Comparison of ENCODE assay signal across 10 mouse cellular contexts in genomic region chr16:93686945-93687344, GRCm38 (mm10). TPM values are rescaled to one million over a fixed set of nuclear protein-coding genes. Genes with fewer than 3 reads are reported as not detected.
A peak's percentile ranks its signal among the peaks of the same experiment; 100 is the strongest.
DNase-seq lines count a peak whose midpoint lies in the region; ATAC-seq and TF ChIP-seq lines count a peak whose summit lies in the region.
"Had no signal": no experiment of that assay in that cellular context is flagged by ENCODE, and none has a peak within 500 bp of the region (broad histone marks: within the 10 kb centered on the region; RNA-seq: fewer than 3 reads in every experiment).

No protein-coding gene starts in this region.

- H3K4me2 ChIP-seq in lung, embryonic 14.5 days, result peak overlapping the region; percentile 34; the same call in 1 of the 2 replicates
- H3K4me2 ChIP-seq: neural tube, embryonic 12.5 days had no signal

- no peak overlapping the region for H3K27ac ChIP-seq in lung, embryonic 14.5 days (ENCODE audit: low read depth)
- H3K27ac ChIP-seq: neural tube, embryonic 12.5 days had no signal

- WGBS in lung, embryonic 14.5 days, result 42% methylated on average over 5 of the region's 5 CpGs

- H3K27me3 ChIP-seq in lung, embryonic 14.5 days (ENCODE audit: insufficient read depth, low read length), result peaks cover 35% of the 10 kb centered on the region

- no peaks in the 10 kb centered on the region for H3K36me3 ChIP-seq in lung, embryonic 14.5 days (ENCODE audit: insufficient read depth)
- H3K36me3 ChIP-seq: neural tube, embryonic 12.5 days had no signal

- no peaks in the 10 kb centered on the region for H3K9me3 ChIP-seq in lung, embryonic 14.5 days (ENCODE audit: low read depth, low read length)
- H3K9me3 ChIP-seq: neural tube, embryonic 12.5 days had no signal

- peak; percentile 4 for DNase-seq in adrenal gland, adult 2 months
- DNase-seq in adrenal gland, postnatal 25 days, result no peak
- DNase-seq in lung, embryonic 14.5 days, result peak; percentile 81
- DNase-seq in lung, postnatal 14 days, result no peak
- peak; percentile 55 for DNase-seq in retina, embryonic 14.5 days (ENCODE audit: low spot score)
- DNase-seq in frontal cortex, postnatal 14 days (ENCODE audit: low spot score in 2 of 2), result no peak
- DNase-seq in right cerebral cortex, postnatal 14 days, result no peak

- peaks cover 3% of the 10 kb centered on the region; the same call in 1 of the 2 replicates for H3K4me1 ChIP-seq in lung, embryonic 14.5 days (ENCODE audit: insufficient read depth)

- no peak overlapping the region for H3K9ac ChIP-seq in lung, embryonic 14.5 days
- H3K9ac ChIP-seq: neural tube, embryonic 12.5 days had no signal

- ATAC-seq in lung, embryonic 14.5 days (ENCODE audit: insufficient read depth), result no peak
- peak; percentile 22 to 42; a peak in 2 of 4 replicates for ATAC-seq in hematopoietic stem cell, adult 5-6 weeks (replicated peaks in 1 of 2; ENCODE audit: insufficient read depth in 1 of 2, low FRiP score in 2 of 2, low TSS enrichment in 1 of 2, low read depth in 1 of 2, poor library complexity in 2 of 2, severe bottlenecking in 2 of 2)

- peak; percentile 58 for TF ChIP-seq CTCF in lung, embryonic 14.5 days (IDR thresholded peaks at IDR 0.05; ENCODE audit: low read depth)

- no peak overlapping the region for H3K4me3 ChIP-seq in lung, embryonic 14.5 days (ENCODE audit: low read depth, low read length)
- H3K4me3 ChIP-seq: neural tube, embryonic 12.5 days had no signal

RNA-seq across cellular contexts. Expression of gene Cbr3, which starts 3.9 kb away (rescaled TPM):
- total RNA-seq in adrenal gland, adult 2 months (2021), result 10 to 100 TPM in 1 of 2 experiments, 1 to 10 TPM in 1; 6.2 to 13.0 TPM
- 16.4 and 17.6 TPM in 2 replicates for polyA plus RNA-seq in adrenal gland, adult 2 months (2012; rRNA removed)
- 6.2 and 7.4 TPM in 2 replicates for total RNA-seq in adrenal gland, postnatal 25 days (2021)
- polyA plus RNA-seq in lung, embryonic 14.5 days (2014; fragmentation: Nextera tagmentation; extraction: Ambion mirVana), result 4.4 and 5.4 TPM in 2 replicates
- total RNA-seq in hematopoietic stem cell, adult 5-6 weeks (2017), result 0.38 TPM in 1 of 2 replicates, not detected in the other

RNA-seq across cellular contexts. Expression of gene Dop1b, which starts 24.8 kb away (rescaled TPM):
- total RNA-seq in adrenal gland, adult 2 months (2021), result 10 to 100 TPM; 17.4 to 17.5 TPM
- polyA plus RNA-seq in adrenal gland, adult 2 months (2012; rRNA removed), result 25.3 and 25.4 TPM in 2 replicates
- 19.9 and 21.3 TPM in 2 replicates for total RNA-seq in adrenal gland, postnatal 25 days (2021)
- polyA plus RNA-seq in lung, embryonic 14.5 days (2014; fragmentation: Nextera tagmentation; extraction: Ambion mirVana), result 13.4 and 16.2 TPM in 2 replicates
- 11.2 and 13.4 TPM in 2 replicates for total RNA-seq in hematopoietic stem cell, adult 5-6 weeks (2017)

RNA-seq across cellular contexts. Expression of gene Gm5678, which starts 59.0 kb away (rescaled TPM):
- total RNA-seq in adrenal gland, adult 2 months (2021), result 10 to 100 TPM in 1 of 2 experiments, 1 to 10 TPM in 1; 5.4 to 11.7 TPM
- polyA plus RNA-seq in adrenal gland, adult 2 months (2012; rRNA removed), result not detected in 2 replicates
- total RNA-seq in adrenal gland, postnatal 25 days (2021), result 4.6 and 6.9 TPM in 2 replicates
- polyA plus RNA-seq in lung, embryonic 14.5 days (2014; fragmentation: Nextera tagmentation; extraction: Ambion mirVana), result not detected in 2 replicates
- total RNA-seq in hematopoietic stem cell, adult 5-6 weeks (2017), result not detected in 2 replicates
- polyA plus RNA-seq: C2C12; neural tube, embryonic 12.5 days had no signal

Comparison
In these comparisons a context has a peak if more than half of its experiments do, and no peak if none do; other contexts are left out.
1. DNase-seq: peak in adrenal gland, adult 2 months (single experiment), lung, embryonic 14.5 days (single experiment) and retina, embryonic 14.5 days (single experiment); none in adrenal gland, postnatal 25 days (single experiment), lung, postnatal 14 days (single experiment), frontal cortex, postnatal 14 days (0 of 2) and right cerebral cortex, postnatal 14 days (single experiment).